Mouse (Mus musculus): ENCODE measurements around the gene Hist1h3d.
A peak's percentile ranks its signal among the peaks of the same experiment; 100 is the strongest.

Gene Hist1h3d

DNA sequence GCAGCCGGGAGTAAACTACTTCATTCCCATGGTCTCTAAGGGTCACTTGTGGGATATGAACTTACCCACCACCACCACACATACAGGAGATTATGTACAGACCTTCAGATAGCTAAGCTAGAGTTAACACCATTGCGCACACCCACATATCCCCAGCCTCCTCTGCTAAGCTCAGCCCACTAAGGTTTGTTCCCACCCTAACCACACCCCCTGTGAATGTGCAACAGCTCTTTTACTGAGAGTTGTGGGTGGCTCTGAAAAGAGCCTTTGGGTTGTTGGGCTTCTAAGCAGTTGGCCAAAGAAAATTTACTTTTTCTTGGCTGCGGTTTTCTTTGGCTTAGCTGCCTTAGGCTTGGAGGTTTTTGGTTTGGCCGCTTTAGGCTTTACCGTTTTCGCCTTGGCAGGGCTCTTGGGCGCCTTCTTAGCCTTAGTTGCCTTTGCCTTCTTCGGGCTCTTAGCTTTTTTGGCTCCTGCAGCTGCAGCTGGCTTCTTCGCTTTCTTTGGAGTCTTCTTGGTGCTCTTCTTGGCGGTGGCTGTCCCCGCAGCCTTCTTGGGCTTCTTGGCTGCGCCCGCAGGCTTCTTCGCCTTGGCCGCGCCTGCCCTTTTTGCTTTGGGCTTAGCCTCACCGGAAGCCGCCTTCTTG, 46.1 kb downstream of the Hist1h3d start:
- DNase-seq (ENCODE audit: low spot score in 2 of 2), result peak; percentile 65 to 71

DNA sequence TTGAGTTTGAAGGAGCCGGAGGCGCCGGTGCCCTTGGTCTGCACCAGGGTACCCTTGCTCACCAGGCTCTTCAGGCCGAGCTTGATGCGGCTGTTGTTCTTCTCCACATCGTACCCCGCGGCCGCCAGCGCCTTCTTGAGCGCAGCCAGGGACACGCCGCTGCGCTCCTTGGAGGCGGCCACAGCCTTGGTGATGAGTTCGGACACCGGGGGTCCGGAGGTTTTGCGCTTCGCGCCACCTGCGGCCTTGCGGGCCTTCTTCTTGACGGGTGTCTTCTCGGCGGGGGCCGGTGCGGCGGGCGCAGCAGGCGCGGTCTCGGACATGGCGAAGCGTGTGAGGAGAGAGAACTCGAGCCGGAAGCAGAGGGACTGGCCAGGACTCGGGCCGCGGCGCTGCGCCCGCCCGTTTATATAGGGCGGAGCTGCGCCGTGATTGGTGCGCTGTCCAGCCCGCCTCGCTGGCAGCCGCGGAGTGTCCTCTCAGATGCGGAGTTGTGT, 46.7 kb downstream of the Hist1h3d start, which contains the start of gene Hist1h1e:
Gene Hist1h1e (minus strand): TSS at position 384 of the 497 bp plus-strand sequence.
- peak; percentile 86 to 91 for DNase-seq (ENCODE audit: low spot score in 2 of 2)

DNA sequence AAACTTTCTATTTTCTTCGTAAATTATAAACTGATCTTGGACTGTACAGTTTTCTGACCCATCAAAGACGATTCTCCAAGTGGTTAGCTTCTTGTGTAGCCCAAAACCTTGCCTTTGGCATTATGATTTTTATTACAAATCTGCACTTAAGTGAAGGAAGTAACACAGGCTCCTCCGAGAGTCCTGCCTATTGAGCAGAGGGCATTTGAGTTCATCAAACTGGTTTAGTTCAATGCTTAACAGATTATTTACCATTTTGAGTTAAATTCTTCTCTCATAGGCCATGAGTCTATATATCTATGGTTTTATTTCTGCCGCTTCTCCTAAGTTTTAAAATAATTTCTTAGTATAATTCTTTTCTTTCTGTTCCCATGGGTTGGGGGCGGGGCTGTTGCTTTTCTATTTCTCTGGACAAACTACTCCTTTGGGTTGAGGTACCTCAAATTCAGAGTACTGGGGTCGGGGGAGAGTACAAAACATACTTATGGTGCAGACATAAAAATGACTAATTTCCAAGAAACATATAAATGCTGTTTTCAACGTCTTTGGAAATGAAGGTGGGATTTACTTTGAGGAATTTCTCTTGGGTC, 47.4 kb downstream of the Hist1h3d start:
- DNase-seq (ENCODE audit: low spot score in 2 of 2), result no peak

Measured in urinary bladder, postnatal 4 days (tissue).